Mouse (Mus musculus): ENCODE measurements around the gene Slc27a2.

DNA sequence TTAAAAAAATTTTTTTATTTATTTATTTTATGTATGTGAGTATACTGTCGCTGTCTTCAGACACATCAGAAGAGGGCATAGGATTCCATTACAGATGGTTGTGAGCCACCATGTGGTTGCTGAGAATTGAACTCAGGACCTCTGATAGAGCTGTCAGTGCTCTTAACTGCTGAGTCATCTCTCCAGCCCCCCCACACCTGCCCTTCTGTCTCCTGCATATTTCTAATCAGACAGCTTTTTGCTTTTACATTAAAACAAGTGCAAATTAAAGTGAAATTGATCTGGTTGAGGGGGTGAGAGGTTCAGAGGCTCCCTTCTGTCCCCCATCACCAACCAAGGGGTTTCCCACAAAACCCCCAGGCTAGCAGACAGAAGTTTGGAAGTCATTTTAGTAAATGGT lies 27.1 kb downstream of the Slc27a2 start:
- TF ChIP-seq CTCF (IDR thresholded peaks at IDR 0.05; ENCODE audit: low read depth, low read length) (no peak), TAL1 (conservative IDR thresholded peaks at IDR 0.05; ENCODE audit: low read depth, low read length) (no peak)

Measured in G1E (cell line).